Mouse (Mus musculus) yolk sac, embryonic 10.5 days (tissue): ENCODE data around the gene Mb21d2.
A peak's percentile ranks its signal among the peaks of the same experiment; 100 is the strongest.

Experiments
- DNase-seq: peaks from one replicate; pipeline ENCODE4 v3.0.0-alpha.2; 2017; ENCODE audit warnings: low spot score

The Mb21d2 gene

GRCm38 (mm10) chr16:28859678-28860077, 69.8 kb downstream of the Mb21d2 start:
- no peak for DNase-seq

GRCm38 (mm10) chr16:28859009-28859288, 70.5 kb downstream of the Mb21d2 start:
- DNase-seq, result no peak

DNA sequence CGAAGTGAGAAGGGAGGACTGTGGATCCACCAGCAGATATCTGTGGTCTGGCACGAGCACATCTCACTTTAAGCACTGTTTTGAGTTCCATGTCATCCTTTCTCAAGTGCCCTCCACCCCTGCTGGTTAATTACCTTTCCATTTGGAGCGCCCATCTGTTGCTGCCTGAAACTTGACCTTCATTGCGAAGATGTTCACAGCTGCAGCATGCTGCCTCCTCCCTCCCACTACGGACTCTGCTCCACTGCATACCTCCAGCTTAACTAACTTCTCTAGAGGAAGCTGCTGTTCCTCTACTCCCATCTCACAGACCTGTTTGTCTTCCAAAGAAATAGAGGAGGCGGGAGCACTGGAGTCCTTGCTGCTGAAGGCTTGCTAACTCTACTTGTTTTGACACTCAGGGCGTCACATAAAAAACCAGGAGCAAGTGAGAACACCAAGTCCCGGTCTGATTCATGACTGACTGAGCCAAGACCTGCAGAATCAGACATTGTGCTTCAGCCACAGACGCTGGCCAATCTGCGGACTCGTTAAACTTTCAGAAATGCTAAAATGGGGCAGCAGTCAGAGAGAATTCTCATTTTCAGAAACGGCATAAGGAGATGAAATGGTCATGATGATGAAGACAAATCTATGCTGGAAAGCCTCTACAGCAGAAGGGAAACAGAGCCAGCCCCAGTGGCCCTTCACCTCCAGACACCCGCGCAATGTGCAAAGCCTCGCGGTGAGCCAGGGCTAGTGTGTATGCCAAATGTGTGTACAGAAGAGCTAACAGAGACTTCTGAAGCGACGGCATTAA, 71.1 kb downstream of the Mb21d2 start:
- peak; percentile 41 for DNase-seq

DNA sequence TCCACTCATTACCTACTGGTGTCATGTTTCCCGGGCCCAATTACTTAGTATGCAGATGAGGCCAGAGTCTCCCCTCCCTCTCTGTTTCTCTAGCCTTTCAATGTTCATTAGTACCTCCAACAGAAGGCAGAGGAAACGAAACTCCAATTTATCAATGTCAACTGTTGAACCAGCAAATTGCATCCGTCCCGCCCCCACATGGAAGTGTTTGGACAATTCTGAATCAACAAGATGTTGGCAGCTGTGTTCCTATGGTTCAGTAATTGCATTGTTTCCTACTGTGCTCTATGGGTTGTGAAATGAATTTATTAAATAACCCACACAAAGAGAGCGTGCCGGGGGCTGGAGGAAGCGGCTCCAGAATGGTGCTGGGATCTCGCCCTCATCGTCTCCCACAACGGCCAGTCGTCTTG, 78.1 kb downstream of the Mb21d2 start:
- no peak for DNase-seq

DNA sequence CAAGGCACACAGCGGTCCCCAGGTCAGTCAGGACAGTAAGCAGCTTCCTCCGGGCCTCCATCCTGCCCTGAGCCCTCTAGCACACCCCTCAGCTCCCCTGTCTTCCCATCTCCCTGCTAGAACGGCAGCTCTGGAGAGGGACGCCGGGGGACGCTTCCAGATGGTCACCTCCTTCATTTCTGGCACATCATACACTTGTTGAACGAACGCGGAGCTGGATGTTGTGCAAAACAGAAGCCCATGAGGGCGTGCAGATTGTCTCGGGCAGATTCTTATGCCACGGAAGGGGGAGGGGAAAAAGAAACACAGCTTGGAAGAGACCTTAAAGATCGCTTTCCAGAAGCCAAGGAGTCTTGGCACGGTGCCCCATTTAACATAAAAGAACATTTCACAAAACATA, 78.6 kb downstream of the Mb21d2 start:
- DNase-seq, result no peak

- DNase-seq, result peak; percentile 62
Measured at GRCm38 (mm10) chr16:28846123-28846522, 83.3 kb downstream of the Mb21d2 start.

- peak; percentile 69 for DNase-seq
Measured at GRCm38 (mm10) chr16:28845336-28845735, 84.1 kb downstream of the Mb21d2 start.

DNA sequence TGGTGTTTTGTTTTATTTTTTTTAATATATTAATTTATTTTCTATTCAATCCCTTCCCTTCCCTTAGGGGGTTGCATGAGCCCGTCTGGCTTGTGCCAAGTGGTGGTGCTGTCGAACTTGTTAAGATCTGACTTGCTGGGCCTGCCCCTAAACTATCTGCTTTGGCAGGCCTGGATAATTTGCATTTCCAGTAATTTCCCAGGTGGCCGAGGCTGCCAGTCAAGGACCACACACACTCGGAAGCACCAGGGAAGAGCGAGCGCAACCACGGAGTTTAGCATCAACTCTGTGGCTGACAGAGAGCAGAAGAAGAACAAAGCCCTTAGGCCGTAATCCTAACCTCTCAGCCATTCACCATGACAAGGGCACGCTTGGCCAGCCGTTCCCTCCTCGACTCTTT, 88.4 kb downstream of the Mb21d2 start:
- DNase-seq, result no peak

DNA sequence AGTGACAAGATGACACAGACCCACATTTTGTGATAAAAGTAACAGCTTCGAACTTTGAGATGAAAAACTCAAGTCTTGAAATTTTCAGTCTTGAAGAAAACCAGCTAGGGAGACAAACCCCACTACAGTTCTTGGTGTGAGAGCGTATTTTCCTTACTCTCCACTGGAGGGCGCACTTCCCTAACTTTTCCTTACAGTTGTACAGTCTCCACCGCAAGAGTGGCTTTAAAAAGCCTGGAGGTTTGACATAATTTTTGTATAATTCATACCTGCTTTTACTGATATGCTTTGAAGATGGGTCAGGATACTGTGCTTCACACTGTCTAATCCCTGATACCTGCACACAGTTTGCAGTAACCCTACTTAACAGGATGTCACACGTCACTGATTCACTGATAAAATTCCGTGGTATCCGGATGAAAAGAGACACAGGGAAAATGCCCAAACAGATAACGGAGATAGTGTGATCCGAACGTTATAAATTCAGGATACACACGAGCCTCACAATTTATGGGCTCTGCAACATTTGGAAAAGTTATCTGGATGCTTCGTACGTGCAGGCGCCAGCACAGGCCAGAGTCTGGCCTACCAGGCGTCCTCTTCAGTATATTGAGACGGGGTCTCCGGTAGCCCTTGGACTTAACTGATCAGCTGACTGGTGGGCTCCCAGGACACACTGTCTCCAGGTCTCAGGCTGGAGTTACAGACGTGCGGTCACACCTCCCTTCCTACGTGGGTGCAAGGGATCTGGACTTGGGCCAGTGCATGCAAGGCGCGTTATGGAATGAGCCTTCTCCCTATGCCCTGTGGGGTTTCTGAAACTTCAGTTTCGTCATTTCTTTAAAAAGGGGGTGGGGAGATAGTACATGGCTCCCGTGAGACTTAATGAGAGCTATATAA, 89.1 kb downstream of the Mb21d2 start:
- peak; percentile 54 for DNase-seq

GRCm38 (mm10) chr16:28839575-28839974, 89.9 kb downstream of the Mb21d2 start:
- DNase-seq, result no peak

GRCm38 (mm10) chr16:28838016-28838415, 91.5 kb downstream of the Mb21d2 start:
- DNase-seq, result no peak

GRCm38 (mm10) chr16:28832085-28832635, 97.3 kb downstream of the Mb21d2 start:
- DNase-seq, result no peak

GRCm38 (mm10) chr16:28829263-28829955, 100.1 kb downstream of the Mb21d2 start:
- DNase-seq, result peak; percentile 76

DNA sequence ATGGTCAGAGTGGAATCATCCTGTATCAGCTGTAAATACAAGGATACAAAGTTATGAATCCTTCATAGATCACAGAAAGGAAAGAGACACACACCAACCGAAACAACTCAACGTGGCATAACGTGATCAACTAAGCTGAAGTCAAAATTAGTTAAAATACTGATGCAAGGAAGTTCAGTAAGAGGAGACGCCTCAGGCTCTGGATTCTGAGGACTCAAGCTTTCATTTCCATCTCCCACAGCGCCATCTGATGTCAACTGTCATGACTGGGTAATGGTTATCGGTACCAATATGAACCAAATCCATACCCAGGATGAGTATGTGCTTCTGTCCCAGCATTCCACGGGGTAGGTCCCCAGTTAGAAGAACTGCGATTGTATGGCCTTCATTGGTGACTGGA, 104.7 kb downstream of the Mb21d2 start:
- no peak for DNase-seq

DNA sequence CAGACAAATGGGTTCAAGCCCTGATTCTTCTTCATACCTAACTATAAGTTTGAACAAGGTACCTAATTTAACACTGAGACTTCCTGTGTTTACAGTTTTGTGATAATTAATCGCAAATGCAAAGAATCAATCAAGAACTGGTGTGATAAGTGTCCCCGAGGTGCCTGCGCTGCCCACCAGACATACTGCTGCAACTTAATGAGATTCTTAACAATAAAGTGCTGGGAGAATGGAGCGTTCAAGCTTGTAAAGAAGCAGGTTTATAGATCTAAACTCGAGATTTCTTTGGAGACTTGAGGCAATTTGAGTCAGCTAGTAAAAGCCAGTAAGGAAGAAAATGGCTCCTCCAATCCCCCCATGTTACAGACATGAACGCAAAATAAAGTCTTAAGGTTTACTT, 107.7 kb downstream of the Mb21d2 start:
- DNase-seq, result no peak

- DNase-seq, result no peak
Measured at GRCm38 (mm10) chr16:28818749-28819285, 110.7 kb downstream of the Mb21d2 start.

DNA sequence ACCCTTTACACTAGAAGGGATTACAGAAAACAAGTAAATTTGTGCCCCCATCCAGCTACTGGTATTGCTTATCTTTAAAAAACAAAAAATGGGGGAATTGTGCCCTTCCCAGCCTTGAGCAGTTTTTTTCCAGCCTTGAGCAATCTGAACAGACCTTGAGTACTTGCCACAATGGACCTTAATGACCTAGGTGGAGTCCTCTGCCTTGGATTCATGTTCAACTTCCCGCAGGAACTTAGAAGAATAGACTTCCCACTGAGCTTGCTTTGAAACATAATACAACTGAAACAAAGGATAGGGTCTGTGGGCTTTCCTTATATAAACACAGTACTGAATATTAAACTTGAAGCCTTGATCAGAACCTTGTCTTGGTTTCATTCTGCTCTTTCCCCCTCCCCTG, 116.2 kb downstream of the Mb21d2 start:
- DNase-seq, result no peak

GRCm38 (mm10) chr16:28809089-28809488, 120.4 kb downstream of the Mb21d2 start:
- DNase-seq, result no peak

GRCm38 (mm10) chr16:28793115-28793514, 136.4 kb downstream of the Mb21d2 start:
- DNase-seq, result peak; percentile 2
